Mouse (Mus musculus): ENCODE measurements at regions not wholly inside any gene's neighbourhood (a gene's known extent, or its start where the extent isn't known, plus 50 kb on each side); places are given as distances from the start of the nearest gene placed in this dataset.

- no peak for TF ChIP-seq CTCF (IDR thresholded peaks at IDR 0.05)
- Histone ChIP-seq H3K27ac (no peak overlapping the region), H3K4me3 (no peak overlapping the region)
- intact Hi-C loops (cut with DNase I) = no loop called here
- no peak for DNase-seq
Observed at GRCm38 (mm10) chr8:86428998-86429651, 151.4 kb downstream of the Abcc12 start.

GRCm38 (mm10) chr8:86428131-86428530, 152.4 kb downstream of the Abcc12 start:
- intact Hi-C loops (cut with DNase I) = no loop called here
- Histone ChIP-seq H3K27ac (no peak overlapping the region), H3K4me3 (no peak overlapping the region)
- TF ChIP-seq CTCF (IDR thresholded peaks at IDR 0.05) = no peak
- DNase-seq = no peak

GRCm38 (mm10) chr8:86426056-86426455, 154.4 kb downstream of the Abcc12 start:
- Histone ChIP-seq H3K27ac (no peak overlapping the region), H3K4me3 (no peak overlapping the region)
- DNase-seq = no peak
- no peak for TF ChIP-seq CTCF (IDR thresholded peaks at IDR 0.05)
- intact Hi-C loops (cut with DNase I) = no loop called here

- intact Hi-C loops (cut with DNase I) = no loop called here
- no peak for DNase-seq
- no peak for TF ChIP-seq CTCF (IDR thresholded peaks at IDR 0.05)
Observed at GRCm38 (mm10) chr8:86425382-86425781, 155.1 kb downstream of the Abcc12 start.

GRCm38 (mm10) chr8:86419059-86419651, 161.3 kb downstream of the Abcc12 start:
- H3K27ac ChIP-seq = no peak overlapping the region
- no peak for DNase-seq
- TF ChIP-seq CTCF (IDR thresholded peaks at IDR 0.05) = no peak
- intact Hi-C loops (cut with DNase I) = no loop called here
- H3K4me3 ChIP-seq = no peak overlapping the region

More at GRCm38 (mm10) chr8:86425382-86425781, 155.1 kb downstream of the Abcc12 start:
- Histone ChIP-seq H3K27ac (no peak overlapping the region), H3K4me3 (no peak overlapping the region)

- no peak for DNase-seq
- Histone ChIP-seq H3K4me3 (no peak overlapping the region), H3K27ac (no peak overlapping the region)
- no peak for TF ChIP-seq CTCF (IDR thresholded peaks at IDR 0.05)
- intact Hi-C loops (cut with DNase I) = no loop called here
Observed at GRCm38 (mm10) chr8:86418414-86418981, 162.0 kb downstream of the Abcc12 start.

GRCm38 (mm10) chr8:86415208-86415607, 165.3 kb downstream of the Abcc12 start:
- TF ChIP-seq CTCF (IDR thresholded peaks at IDR 0.05) = no peak
- Histone ChIP-seq H3K27ac (no peak overlapping the region), H3K4me3 (no peak overlapping the region)
- intact Hi-C loops (cut with DNase I) = no loop called here
- no peak for DNase-seq

GRCm38 (mm10) chr8:86411232-86411631, 169.3 kb downstream of the Abcc12 start:
- Histone ChIP-seq H3K4me3 (no peak overlapping the region), H3K27ac (no peak overlapping the region)
- intact Hi-C loops (cut with DNase I) = no loop called here
- TF ChIP-seq CTCF (IDR thresholded peaks at IDR 0.05) = no peak
- DNase-seq = no peak

GRCm38 (mm10) chr8:86406196-86406595, 174.3 kb downstream of the Abcc12 start:
- no peak for DNase-seq
- Histone ChIP-seq H3K4me3 (no peak overlapping the region), H3K27ac (no peak overlapping the region)
- intact Hi-C loops (cut with DNase I) = no loop called here
- TF ChIP-seq CTCF (IDR thresholded peaks at IDR 0.05) = no peak

GRCm38 (mm10) chr8:86403434-86403833, 177.1 kb downstream of the Abcc12 start:
- no peak for TF ChIP-seq CTCF (IDR thresholded peaks at IDR 0.05)
- H3K27ac ChIP-seq = no peak overlapping the region
- DNase-seq = no peak
- no peak overlapping the region for H3K4me3 ChIP-seq
- intact Hi-C loops (cut with DNase I) = no loop called here

GRCm38 (mm10) chr8:86401946-86402345, 178.5 kb downstream of the Abcc12 start:
- no peak for DNase-seq
- no peak for TF ChIP-seq CTCF (IDR thresholded peaks at IDR 0.05)
- Histone ChIP-seq H3K4me3 (no peak overlapping the region), H3K27ac (no peak overlapping the region)
- intact Hi-C loops (cut with DNase I) = no loop called here

GRCm38 (mm10) chr8:86395121-86395520, 185.4 kb downstream of the Abcc12 start:
- no peak for TF ChIP-seq CTCF (IDR thresholded peaks at IDR 0.05)
- DNase-seq = no peak
- H3K4me3 ChIP-seq = no peak overlapping the region
- intact Hi-C loops (cut with DNase I) = no loop called here
- H3K27ac ChIP-seq = no peak overlapping the region

- no peak for DNase-seq
- Histone ChIP-seq H3K27ac (no peak overlapping the region), H3K4me3 (no peak overlapping the region)
- intact Hi-C loops (cut with DNase I) = no loop called here
- TF ChIP-seq CTCF (IDR thresholded peaks at IDR 0.05) = no peak
Observed at GRCm38 (mm10) chr8:86393835-86394234, 186.7 kb downstream of the Abcc12 start.

- intact Hi-C loops (cut with DNase I) = no loop called here
- Histone ChIP-seq H3K27ac (no peak overlapping the region), H3K4me3 (no peak overlapping the region)
- DNase-seq = no peak
- TF ChIP-seq CTCF (IDR thresholded peaks at IDR 0.05) = no peak
Observed at GRCm38 (mm10) chr8:86393374-86393773, 187.1 kb downstream of the Abcc12 start.
